Mouse (Mus musculus): ENCODE measurements at regions not wholly inside any gene's neighbourhood (a gene's known extent, or its start where the extent isn't known, plus 50 kb on each side); places are given as distances from the start of the nearest gene placed in this dataset.

DNA sequence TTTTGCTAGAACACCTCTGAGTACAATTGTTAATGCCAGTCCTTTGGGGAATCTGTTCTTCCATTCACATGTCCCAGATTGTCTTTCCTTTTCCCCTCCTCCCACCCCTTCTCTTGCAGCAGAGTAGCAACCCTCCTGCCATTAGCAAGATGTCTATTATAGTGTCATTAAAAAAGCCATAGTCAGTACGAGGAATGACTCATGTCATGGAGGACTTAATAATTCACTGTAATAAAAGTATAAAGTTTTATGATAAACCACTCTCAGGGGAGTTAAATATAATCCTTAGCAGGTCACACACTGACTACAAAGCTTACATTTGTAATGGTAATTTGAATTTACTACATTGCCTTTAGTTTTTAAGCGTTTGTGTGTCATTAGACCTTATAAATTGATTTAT lies 540.7 kb downstream of the Bcl11a start:
- 0 out of 4 replicates have a peak, but pooled peaks cover 0 to 4% of the 10 kb centered on the region in 2 experiments for H3K4me1 ChIP-seq (ENCODE audit: control insufficient read depth in 2 of 2, insufficient read depth in 2 of 2, low read length in 2 of 2)
- H3K4me2 ChIP-seq (ENCODE audit: low read length), result no peak overlapping the region
- no peak overlapping the region for H3K27ac ChIP-seq (replicated peaks in 1 of 2; ENCODE audit: control insufficient read depth in 1 of 2, insufficient read depth in 1 of 2, low read depth in 2 of 2, low read length in 2 of 2)
- no peaks in the 10 kb centered on the region for H3K9me3 ChIP-seq (ENCODE audit: control insufficient read depth, low read length)
- WGBS, result 73% methylated on average over 2 of the region's 2 CpGs
- H3K36me3 ChIP-seq (ENCODE audit: control insufficient read depth, insufficient read depth, low read length), result no peaks in the 10 kb centered on the region
- H3K27me3 ChIP-seq (ENCODE audit: control insufficient read depth, insufficient read depth, low read length), result no peaks in the 10 kb centered on the region
- H3K4me3 ChIP-seq (ENCODE audit: control insufficient read depth in 1 of 2, insufficient read depth in 1 of 2, low read depth in 1 of 2, low read length in 2 of 2), result no peak overlapping the region
- ATAC-seq (ENCODE audit: insufficient number of reproducible peaks, insufficient read depth, low FRiP score, low read depth), result no peak
- H3K9ac ChIP-seq (ENCODE audit: low read length), result no peak overlapping the region

DNA sequence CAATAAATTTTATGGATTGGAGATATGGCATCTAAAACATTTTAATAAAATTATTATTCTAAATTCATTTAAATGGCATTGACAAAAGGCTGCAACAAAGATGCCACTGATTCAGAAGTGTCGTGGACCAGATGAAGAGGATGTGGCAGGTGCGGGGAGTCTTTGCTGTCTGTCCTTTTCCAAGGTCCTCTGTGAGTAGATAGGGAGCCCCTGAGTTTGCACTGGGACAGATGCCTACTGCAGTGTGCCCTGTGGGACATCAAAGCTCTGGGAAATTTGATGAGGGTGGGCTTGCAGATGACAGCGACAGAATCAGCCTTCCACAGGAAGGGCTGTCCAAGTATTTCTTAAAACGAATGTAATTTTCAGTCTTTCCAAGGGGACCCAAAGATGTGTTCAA lies 541.2 kb downstream of the Bcl11a start:
- 75% methylated on average over 4 of the region's 4 CpGs for WGBS
- no peak overlapping the region for H3K9ac ChIP-seq (ENCODE audit: low read length)
- no peak for ATAC-seq (ENCODE audit: insufficient number of reproducible peaks, insufficient read depth, low FRiP score, low read depth)
- H3K9me3 ChIP-seq (ENCODE audit: control insufficient read depth, low read length), result no peaks in the 10 kb centered on the region
- no peak overlapping the region for H3K4me2 ChIP-seq (ENCODE audit: low read length)
- H3K27ac ChIP-seq (replicated peaks in 1 of 2; ENCODE audit: control insufficient read depth in 1 of 2, insufficient read depth in 1 of 2, low read depth in 2 of 2, low read length in 2 of 2), result no peak overlapping the region
- no peaks in the 10 kb centered on the region for H3K36me3 ChIP-seq (ENCODE audit: control insufficient read depth, insufficient read depth, low read length)
- 0 out of 4 replicates have a peak, but pooled peaks cover 0 to under 1% of the 10 kb centered on the region in 2 experiments for H3K4me1 ChIP-seq (ENCODE audit: control insufficient read depth in 2 of 2, insufficient read depth in 2 of 2, low read length in 2 of 2)
- no peaks in the 10 kb centered on the region for H3K27me3 ChIP-seq (ENCODE audit: control insufficient read depth, insufficient read depth, low read length)
- H3K4me3 ChIP-seq (ENCODE audit: control insufficient read depth in 1 of 2, insufficient read depth in 1 of 2, low read depth in 1 of 2, low read length in 2 of 2), result no peak overlapping the region

DNA sequence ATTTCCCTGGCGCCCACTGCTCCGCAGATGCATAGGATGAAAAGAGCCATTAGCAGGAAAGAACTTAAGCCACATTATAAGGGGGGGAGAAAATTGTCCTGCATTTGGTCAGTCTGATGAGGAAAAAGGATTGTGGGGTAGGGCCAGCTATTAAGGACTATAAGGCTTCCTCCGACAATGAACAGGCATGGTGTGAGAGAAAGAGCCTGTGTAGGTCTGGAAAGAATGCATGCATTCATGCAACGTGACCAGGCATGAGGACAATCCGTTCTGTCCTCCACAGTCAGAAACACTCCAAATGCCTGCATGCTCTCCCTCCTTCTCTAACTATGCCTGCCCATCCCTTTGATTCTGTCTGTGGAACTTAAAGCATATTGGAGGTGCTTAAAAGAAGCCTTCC lies 550.8 kb downstream of the Bcl11a start:
- 57% methylated on average over 5 of the region's 5 CpGs for WGBS
- no peaks in the 10 kb centered on the region for H3K27me3 ChIP-seq (ENCODE audit: control insufficient read depth, insufficient read depth, low read length)
- no peak overlapping the region for H3K4me3 ChIP-seq (ENCODE audit: control insufficient read depth in 1 of 2, insufficient read depth in 1 of 2, low read depth in 1 of 2, low read length in 2 of 2)
- no peaks in the 10 kb centered on the region for H3K4me1 ChIP-seq (ENCODE audit: control insufficient read depth in 2 of 2, insufficient read depth in 2 of 2, low read length in 2 of 2)
- H3K36me3 ChIP-seq (ENCODE audit: control insufficient read depth, insufficient read depth, low read length), result no peaks in the 10 kb centered on the region
- H3K27ac ChIP-seq (replicated peaks in 1 of 2; ENCODE audit: control insufficient read depth in 1 of 2, insufficient read depth in 1 of 2, low read depth in 2 of 2, low read length in 2 of 2), result no peak overlapping the region
- H3K9me3 ChIP-seq (ENCODE audit: control insufficient read depth, low read length), result no peaks in the 10 kb centered on the region
- H3K9ac ChIP-seq (ENCODE audit: low read length), result no peak overlapping the region
- no peak for ATAC-seq (ENCODE audit: insufficient number of reproducible peaks, insufficient read depth, low FRiP score, low read depth)
- no peak overlapping the region for H3K4me2 ChIP-seq (ENCODE audit: low read length)

DNA sequence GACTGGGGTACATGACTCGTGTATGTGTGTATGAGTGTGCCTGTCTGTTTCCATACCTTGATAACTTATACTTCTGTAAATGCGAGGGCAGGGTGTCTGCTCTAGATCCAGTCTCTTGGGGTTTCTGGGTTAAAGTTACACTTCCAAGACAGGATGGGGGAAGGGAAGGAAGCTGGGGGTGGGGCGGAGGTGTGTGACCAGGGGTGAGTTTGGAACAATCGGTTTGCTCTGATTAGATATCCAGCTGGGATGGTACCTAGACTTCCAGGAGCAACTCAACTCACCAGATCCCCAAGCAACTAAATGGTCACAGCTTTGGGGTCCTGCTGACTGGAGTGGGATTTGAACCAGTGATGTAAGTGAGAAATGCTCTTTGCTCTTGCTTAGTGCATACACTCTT lies 551.6 kb downstream of the Bcl11a start:
- Histone ChIP-seq H3K4me3 (ENCODE audit: control insufficient read depth in 1 of 2, insufficient read depth in 1 of 2, low read depth in 1 of 2, low read length in 2 of 2) (no peak overlapping the region), H3K27me3 (ENCODE audit: control insufficient read depth, insufficient read depth, low read length) (no peaks in the 10 kb centered on the region), H3K27ac (replicated peaks in 1 of 2; ENCODE audit: control insufficient read depth in 1 of 2, insufficient read depth in 1 of 2, low read depth in 2 of 2, low read length in 2 of 2) (no peak overlapping the region), H3K36me3 (ENCODE audit: control insufficient read depth, insufficient read depth, low read length) (no peaks in the 10 kb centered on the region), H3K4me2 (ENCODE audit: low read length) (no peak overlapping the region), H3K4me1 (ENCODE audit: control insufficient read depth in 2 of 2, insufficient read depth in 2 of 2, low read length in 2 of 2) (no peaks in the 10 kb centered on the region), H3K9ac (ENCODE audit: low read length) (no peak overlapping the region), H3K9me3 (ENCODE audit: control insufficient read depth, low read length) (no peaks in the 10 kb centered on the region)
- 53% methylated on average over 4 of the region's 4 CpGs for WGBS
- no peak for ATAC-seq (ENCODE audit: insufficient number of reproducible peaks, insufficient read depth, low FRiP score, low read depth)

DNA sequence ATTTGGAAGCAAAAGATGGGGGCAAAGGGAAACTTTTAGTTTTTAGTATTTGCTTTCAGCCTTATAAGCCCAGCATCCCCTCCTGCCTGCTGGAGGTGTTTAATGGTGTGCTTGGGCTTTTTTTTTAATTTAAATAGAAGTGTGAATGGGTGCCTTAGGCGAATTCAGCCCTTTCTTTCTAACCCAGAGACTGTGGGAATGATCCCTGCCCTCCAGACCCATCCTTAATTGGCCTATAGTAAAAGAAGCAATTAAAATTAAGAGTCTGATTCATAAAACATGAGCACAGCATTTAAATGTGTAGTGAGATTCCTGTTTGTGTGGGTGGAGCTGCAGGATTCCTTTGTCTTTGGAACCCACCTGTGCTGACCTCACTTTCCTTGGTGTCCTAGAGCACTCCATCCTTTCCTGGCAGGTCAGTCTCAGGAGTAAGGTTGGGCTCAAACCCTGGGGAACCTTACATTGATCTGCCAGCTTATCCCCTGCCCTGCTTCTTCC lies 552.6 kb downstream of the Bcl11a start:
- Histone ChIP-seq H3K9me3 (ENCODE audit: control insufficient read depth, low read length) (no peaks in the 10 kb centered on the region), H3K27me3 (ENCODE audit: control insufficient read depth, insufficient read depth, low read length) (no peaks in the 10 kb centered on the region), H3K4me2 (ENCODE audit: low read length) (no peak overlapping the region), H3K36me3 (ENCODE audit: control insufficient read depth, insufficient read depth, low read length) (no peaks in the 10 kb centered on the region), H3K4me3 (ENCODE audit: control insufficient read depth in 1 of 2, insufficient read depth in 1 of 2, low read depth in 1 of 2, low read length in 2 of 2) (no peak overlapping the region), H3K4me1 (ENCODE audit: control insufficient read depth in 2 of 2, insufficient read depth in 2 of 2, low read length in 2 of 2) (no peaks in the 10 kb centered on the region), H3K9ac (ENCODE audit: low read length) (no peak overlapping the region), H3K27ac (replicated peaks in 1 of 2; ENCODE audit: control insufficient read depth in 1 of 2, insufficient read depth in 1 of 2, low read depth in 2 of 2, low read length in 2 of 2) (no peak overlapping the region)
- no peak for ATAC-seq (ENCODE audit: insufficient number of reproducible peaks, insufficient read depth, low FRiP score, low read depth)
- 46% methylated on average over 1 of the region's 1 CpGs for WGBS

DNA sequence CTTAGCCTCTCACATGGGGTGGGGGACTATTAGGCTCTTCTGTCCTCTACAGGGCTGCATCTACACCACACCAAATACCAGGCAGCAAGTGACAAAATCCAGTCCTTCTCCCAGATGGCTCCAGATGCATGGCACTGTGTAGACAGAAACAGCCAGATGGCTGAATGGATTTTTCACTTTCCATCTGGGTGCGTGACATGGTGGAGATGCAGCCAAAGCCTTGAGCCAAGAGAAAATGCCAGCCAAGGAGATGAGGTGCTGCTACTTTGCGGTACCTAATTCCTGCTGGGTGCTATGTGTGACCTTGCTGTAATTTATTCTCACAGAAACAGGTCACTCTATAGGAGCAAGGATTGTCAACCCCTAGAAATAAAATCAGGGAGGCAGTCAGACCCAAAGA lies 553.8 kb downstream of the Bcl11a start:
- WGBS, result 87% methylated on average over 2 of the region's 2 CpGs
- no peak for ATAC-seq (ENCODE audit: insufficient number of reproducible peaks, insufficient read depth, low FRiP score, low read depth)
- H3K4me1 ChIP-seq (ENCODE audit: control insufficient read depth in 2 of 2, insufficient read depth in 2 of 2, low read length in 2 of 2), result no peaks in the 10 kb centered on the region

DNA sequence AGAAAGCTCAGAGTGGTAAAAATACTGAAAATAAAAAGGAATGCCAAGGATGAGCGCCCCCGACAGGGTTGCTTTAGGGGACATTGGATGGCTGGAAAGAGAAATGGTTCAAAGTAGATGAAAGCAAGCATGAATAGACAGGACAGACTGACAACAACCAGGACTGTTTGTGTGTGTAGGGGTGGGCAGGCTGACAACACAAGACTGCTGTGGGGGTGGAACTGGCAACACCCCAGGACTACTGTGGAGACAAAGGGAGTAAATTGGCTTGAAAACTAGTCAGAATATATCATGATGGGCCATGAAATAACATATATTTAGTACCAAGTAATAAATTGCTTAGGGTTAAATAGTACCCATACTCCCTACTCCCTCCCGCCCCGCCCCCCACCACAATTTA lies 558.9 kb downstream of the Bcl11a start:
- 87% methylated on average over 4 of the region's 4 CpGs for WGBS

More for the DNA sequence above, 553.8 kb downstream of the Bcl11a start:
- Histone ChIP-seq H3K27me3 (ENCODE audit: control insufficient read depth, insufficient read depth, low read length) (no peaks in the 10 kb centered on the region), H3K36me3 (ENCODE audit: control insufficient read depth, insufficient read depth, low read length) (no peaks in the 10 kb centered on the region), H3K4me3 (ENCODE audit: control insufficient read depth in 1 of 2, insufficient read depth in 1 of 2, low read depth in 1 of 2, low read length in 2 of 2) (no peak overlapping the region), H3K9ac (ENCODE audit: low read length) (no peak overlapping the region), H3K4me2 (ENCODE audit: low read length) (no peak overlapping the region), H3K27ac (replicated peaks in 1 of 2; ENCODE audit: control insufficient read depth in 1 of 2, insufficient read depth in 1 of 2, low read depth in 2 of 2, low read length in 2 of 2) (no peak overlapping the region), H3K9me3 (ENCODE audit: control insufficient read depth, low read length) (no peaks in the 10 kb centered on the region)

DNA sequence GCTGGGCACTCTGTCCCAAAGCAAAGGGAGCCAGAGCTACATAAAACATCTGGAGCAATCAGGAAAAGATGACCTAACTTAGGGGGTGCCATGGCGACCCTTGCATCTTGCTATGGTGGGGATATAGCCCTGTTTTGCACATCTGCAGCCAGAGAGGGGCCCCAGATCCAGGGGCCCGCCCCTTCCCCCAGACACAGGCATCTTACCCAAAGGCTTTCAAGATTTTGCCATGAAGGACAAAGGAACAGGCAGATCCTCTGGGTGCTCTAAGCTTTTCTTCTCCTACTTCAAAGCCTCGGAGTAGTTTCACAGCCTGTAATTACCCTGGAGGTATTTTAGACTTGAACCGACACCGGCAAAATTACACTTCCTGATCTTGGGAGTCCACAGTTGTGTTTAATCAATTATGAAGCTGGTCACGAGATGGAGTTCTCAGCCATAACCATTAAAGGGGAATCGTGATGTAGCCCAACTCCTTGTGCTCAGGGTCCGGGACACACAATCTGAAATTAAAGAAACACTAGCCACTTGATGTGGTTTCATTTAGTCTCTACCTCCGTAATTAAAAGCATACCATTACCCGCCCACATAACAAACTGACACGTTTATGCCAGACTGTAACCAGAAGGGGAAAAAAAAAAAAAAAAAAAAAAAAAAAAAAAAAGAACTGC lies 565.7 kb downstream of the Bcl11a start:
- H3K4me2 ChIP-seq (ENCODE audit: low read length), result no peak overlapping the region
- ATAC-seq (ENCODE audit: insufficient number of reproducible peaks, insufficient read depth, low FRiP score, low read depth), result no peak

More for the DNA sequence above, 558.9 kb downstream of the Bcl11a start:
- Histone ChIP-seq H3K4me3 (ENCODE audit: control insufficient read depth in 1 of 2, insufficient read depth in 1 of 2, low read depth in 1 of 2, low read length in 2 of 2) (no peak overlapping the region), H3K4me1 (ENCODE audit: control insufficient read depth in 2 of 2, insufficient read depth in 2 of 2, low read length in 2 of 2) (no peaks in the 10 kb centered on the region), H3K9me3 (ENCODE audit: control insufficient read depth, low read length) (no peaks in the 10 kb centered on the region), H3K27ac (replicated peaks in 1 of 2; ENCODE audit: control insufficient read depth in 1 of 2, insufficient read depth in 1 of 2, low read depth in 2 of 2, low read length in 2 of 2) (no peak overlapping the region), H3K36me3 (ENCODE audit: control insufficient read depth, insufficient read depth, low read length) (no peaks in the 10 kb centered on the region), H3K9ac (ENCODE audit: low read length) (no peak overlapping the region), H3K27me3 (ENCODE audit: control insufficient read depth, insufficient read depth, low read length) (no peaks in the 10 kb centered on the region), H3K4me2 (ENCODE audit: low read length) (no peak overlapping the region)
- no peak for ATAC-seq (ENCODE audit: insufficient number of reproducible peaks, insufficient read depth, low FRiP score, low read depth)

More for the DNA sequence above, 565.7 kb downstream of the Bcl11a start:
- no peaks in the 10 kb centered on the region for H3K36me3 ChIP-seq (ENCODE audit: control insufficient read depth, insufficient read depth, low read length)
- no peak overlapping the region for H3K4me3 ChIP-seq (ENCODE audit: control insufficient read depth in 1 of 2, insufficient read depth in 1 of 2, low read depth in 1 of 2, low read length in 2 of 2)
- no peak overlapping the region for H3K27ac ChIP-seq (replicated peaks in 1 of 2; ENCODE audit: control insufficient read depth in 1 of 2, insufficient read depth in 1 of 2, low read depth in 2 of 2, low read length in 2 of 2)
- H3K9ac ChIP-seq (ENCODE audit: low read length), result no peak overlapping the region
- 80% methylated on average over 11 of the region's 11 CpGs for WGBS
- H3K9me3 ChIP-seq (ENCODE audit: control insufficient read depth, low read length), result no peaks in the 10 kb centered on the region
- no peaks in the 10 kb centered on the region for H3K4me1 ChIP-seq (ENCODE audit: control insufficient read depth in 2 of 2, insufficient read depth in 2 of 2, low read length in 2 of 2)
- no peaks in the 10 kb centered on the region for H3K27me3 ChIP-seq (ENCODE audit: control insufficient read depth, insufficient read depth, low read length)

Measured in heart, embryonic 14.5 days (tissue).